Mouse (Mus musculus): Measurements from ENCODE around the gene Ntrk3. TPM values are rescaled to one million over a fixed set of nuclear protein-coding genes. Genes with fewer than 3 reads are reported as not detected.

Ntrk3 gene
- polyA plus RNA-seq, 1 experiment from 2014 or later, result 0.16 TPM

DNA sequence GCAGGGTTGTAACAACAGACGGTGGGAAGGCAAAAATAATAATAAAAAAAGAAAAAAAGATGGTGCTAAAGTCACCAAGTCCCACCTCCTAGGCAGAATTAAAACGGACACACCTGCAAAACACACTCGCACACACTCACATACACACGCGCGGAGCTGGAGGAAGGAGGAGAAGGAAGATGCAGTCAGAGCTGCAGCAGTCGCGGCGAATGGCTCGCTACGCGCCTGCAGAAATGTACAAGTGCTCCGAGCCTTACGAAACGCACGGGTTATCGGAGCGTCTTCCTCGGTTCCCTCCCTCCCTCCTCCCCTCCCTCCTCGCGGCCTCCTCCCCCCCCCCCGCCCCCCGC is 159.7 kb downstream of the Ntrk3 start:
- H3K27ac ChIP-seq (replicated peaks; ENCODE audit: low read depth, low read length), result no peak overlapping the region
- no peak overlapping the region for H3K9ac ChIP-seq (ENCODE audit: low read length)
- DNase-seq (ENCODE audit: low spot score), result peak; percentile 43
- H3K9me3 ChIP-seq (ENCODE audit: control insufficient read depth, low read length), result no peaks in the 10 kb centered on the region
- H3K36me3 ChIP-seq (ENCODE audit: control insufficient read depth, insufficient read depth, low read length), result no peaks in the 10 kb centered on the region
- H3K4me1 ChIP-seq (ENCODE audit: control insufficient read depth, insufficient read depth, low read length), result peaks cover 2% of the 10 kb centered on the region; the same call in 1 of the 2 replicates
- WGBS, result 1% methylated on average over 20 of the region's 23 CpGs
- H3K4me3 ChIP-seq (ENCODE audit: low read depth, low read length), result peak overlapping the region; percentile 28
- peak overlapping the region; percentile 76 for H3K4me2 ChIP-seq (ENCODE audit: low read depth, severe bottlenecking)
- no peak for ATAC-seq (ENCODE audit: insufficient number of reproducible peaks, low FRiP score, low TSS enrichment, low read depth)
- peaks cover 81% of the 10 kb centered on the region for H3K27me3 ChIP-seq (ENCODE audit: control insufficient read depth, insufficient read depth, low read length)

DNA sequence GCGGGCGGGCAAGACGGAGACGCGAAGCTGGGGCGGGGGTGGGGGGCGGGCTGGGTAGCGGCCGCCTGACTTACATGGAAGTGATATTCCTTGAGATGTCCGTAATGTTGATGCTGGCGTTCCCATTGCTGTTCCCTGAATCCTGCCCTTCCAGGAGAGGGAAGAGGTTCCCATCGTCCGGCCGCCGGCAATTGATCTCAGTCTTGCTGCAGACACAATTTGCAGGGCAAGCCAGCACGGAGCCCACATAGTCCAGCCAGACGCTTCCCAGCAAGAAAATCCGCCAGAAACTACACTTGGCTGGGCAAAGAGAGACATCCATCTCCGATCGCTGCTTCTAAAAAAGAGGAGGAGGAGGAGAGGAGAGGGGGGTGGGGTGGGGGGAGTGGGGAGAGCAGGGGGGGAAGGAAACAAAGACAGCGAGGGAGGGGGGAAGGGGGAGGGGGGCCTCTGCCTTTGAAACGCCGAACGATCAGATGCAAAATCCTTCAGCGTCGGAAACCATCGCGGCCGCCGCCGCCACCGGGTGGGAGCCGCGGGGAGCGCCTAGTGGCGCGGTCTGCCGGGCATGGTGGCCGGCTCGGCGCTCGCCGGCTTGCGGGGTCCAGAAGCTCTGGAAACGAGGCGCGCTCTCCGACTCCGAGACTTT is 160.2 kb downstream of the Ntrk3 start:
- Histone ChIP-seq H3K9ac (ENCODE audit: low read length) (no peak overlapping the region), H3K4me3 (ENCODE audit: low read depth, low read length) (peak overlapping the region; percentile 28), H3K4me1 (ENCODE audit: control insufficient read depth, insufficient read depth, low read length) (peaks cover 2% of the 10 kb centered on the region; the same call in 1 of the 2 replicates), H3K27me3 (ENCODE audit: control insufficient read depth, insufficient read depth, low read length) (peaks cover 78% of the 10 kb centered on the region), H3K9me3 (ENCODE audit: control insufficient read depth, low read length) (no peaks in the 10 kb centered on the region), H3K36me3 (ENCODE audit: control insufficient read depth, insufficient read depth, low read length) (no peaks in the 10 kb centered on the region), H3K27ac (replicated peaks; ENCODE audit: low read depth, low read length) (no peak overlapping the region), H3K4me2 (ENCODE audit: low read depth, severe bottlenecking) (peak overlapping the region; percentile 76)
- peak; percentile 75 for DNase-seq (ENCODE audit: low spot score)
- ATAC-seq (ENCODE audit: insufficient number of reproducible peaks, low FRiP score, low TSS enrichment, low read depth), result no peak
- under 1% methylated on average over 48 of the region's 49 CpGs for WGBS

DNA sequence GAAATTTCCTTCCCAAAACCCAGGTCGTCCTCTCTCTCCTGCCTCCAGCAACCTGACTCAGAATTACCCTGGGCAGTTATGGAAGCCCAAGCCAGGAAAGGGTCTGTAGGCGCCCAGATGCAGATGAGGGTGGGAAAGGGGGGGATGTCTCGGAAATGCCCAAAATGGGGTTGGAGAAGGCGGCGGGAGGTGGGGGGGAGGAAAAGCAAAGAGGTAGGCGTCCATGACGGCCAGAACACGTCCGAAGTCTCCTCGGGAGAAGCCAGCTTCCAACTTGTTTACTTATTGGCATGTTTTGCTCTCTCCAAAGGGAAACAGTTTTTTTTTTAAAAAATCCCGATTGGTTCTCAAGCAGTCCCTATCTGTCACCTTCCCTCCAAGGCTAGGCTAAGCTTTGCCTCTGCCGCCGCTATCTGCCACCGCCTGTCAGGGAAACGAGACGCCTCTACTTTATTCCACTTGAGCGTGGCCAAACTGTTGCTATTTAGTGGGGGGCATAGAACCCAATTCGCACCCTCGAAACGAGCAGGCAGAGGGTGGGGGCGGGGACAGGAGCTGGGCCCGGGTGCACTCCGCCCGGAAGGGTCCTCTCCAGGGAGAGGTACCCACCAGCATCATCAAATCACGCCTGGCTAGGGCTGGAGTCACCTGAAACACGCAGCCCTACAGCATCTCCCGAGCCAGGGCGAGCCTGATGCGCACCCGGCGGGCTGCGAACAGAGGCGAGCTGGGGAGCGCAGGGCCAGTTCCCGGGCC is 160.9 kb downstream of the Ntrk3 start:
- H3K4me2 ChIP-seq (ENCODE audit: low read depth, severe bottlenecking), result peak overlapping the region; percentile 76
- peak; percentile 77 for ATAC-seq (ENCODE audit: insufficient number of reproducible peaks, low FRiP score, low TSS enrichment, low read depth)
- DNase-seq (ENCODE audit: low spot score), result peak; percentile 42
- WGBS, result 3% methylated on average over 35 of the region's 35 CpGs
- peaks cover 71% of the 10 kb centered on the region for H3K27me3 ChIP-seq (ENCODE audit: control insufficient read depth, insufficient read depth, low read length)
- H3K9me3 ChIP-seq (ENCODE audit: control insufficient read depth, low read length), result no peaks in the 10 kb centered on the region
- H3K4me3 ChIP-seq (ENCODE audit: low read depth, low read length), result peak overlapping the region; percentile 28
- no peak overlapping the region for H3K27ac ChIP-seq (replicated peaks; ENCODE audit: low read depth, low read length)
- H3K9ac ChIP-seq (ENCODE audit: low read length), result no peak overlapping the region
- peaks cover 2% of the 10 kb centered on the region; the same call in 1 of the 2 replicates for H3K4me1 ChIP-seq (ENCODE audit: control insufficient read depth, insufficient read depth, low read length)
- H3K36me3 ChIP-seq (ENCODE audit: control insufficient read depth, insufficient read depth, low read length), result no peaks in the 10 kb centered on the region

DNA sequence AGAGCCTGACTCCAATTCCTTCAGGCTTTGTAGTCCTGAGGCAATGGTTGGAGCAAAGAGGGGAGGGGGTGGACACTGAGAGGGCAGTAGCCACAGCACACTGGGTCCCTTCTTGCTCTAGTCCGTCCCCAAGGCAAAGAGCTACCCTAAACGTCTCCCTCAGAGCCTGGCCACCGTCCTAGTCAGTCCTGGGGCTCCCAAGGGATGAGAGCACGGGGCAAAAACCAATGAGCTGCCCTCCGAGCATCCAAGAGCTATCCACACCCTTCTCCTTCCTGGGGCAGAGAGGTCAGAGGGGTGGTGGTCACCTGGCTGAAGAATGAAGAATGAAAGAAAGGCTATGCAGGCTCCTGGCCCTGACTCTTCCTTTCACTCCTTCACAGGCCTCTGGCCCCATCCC is 161.6 kb downstream of the Ntrk3 start:
- no peak overlapping the region for H3K9ac ChIP-seq (ENCODE audit: low read length)

DNA sequence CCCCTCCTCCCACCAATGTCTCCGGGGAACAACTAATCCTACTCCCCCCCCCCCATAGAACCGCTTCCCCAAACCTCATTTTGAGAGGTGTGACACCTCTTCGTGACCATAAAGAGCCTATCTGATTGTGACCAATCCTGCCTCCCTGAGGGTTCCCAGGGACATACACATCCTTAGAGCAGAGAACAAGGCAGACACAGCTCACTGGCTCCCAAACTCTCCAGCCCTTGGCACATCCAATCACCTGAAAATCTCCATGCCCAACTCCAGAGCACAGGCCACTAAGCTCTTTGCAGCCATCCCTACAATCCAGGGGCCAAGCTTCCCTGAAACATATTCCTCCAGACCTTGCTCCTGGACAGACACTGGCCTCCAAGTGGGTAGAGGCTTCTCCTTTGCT is 162.3 kb downstream of the Ntrk3 start:
- no peak overlapping the region for H3K4me2 ChIP-seq (ENCODE audit: low read depth, severe bottlenecking)
- no peaks in the 10 kb centered on the region for H3K36me3 ChIP-seq (ENCODE audit: control insufficient read depth, insufficient read depth, low read length)
- H3K4me1 ChIP-seq (ENCODE audit: control insufficient read depth, insufficient read depth, low read length), result peaks cover 2% of the 10 kb centered on the region; the same call in 1 of the 2 replicates
- no peaks in the 10 kb centered on the region for H3K9me3 ChIP-seq (ENCODE audit: control insufficient read depth, low read length)
- DNase-seq (ENCODE audit: low spot score) (no peak), ATAC-seq (ENCODE audit: insufficient number of reproducible peaks, low FRiP score, low TSS enrichment, low read depth) (no peak)
- no peak overlapping the region for H3K4me3 ChIP-seq (ENCODE audit: low read depth, low read length)
- no peak overlapping the region for H3K9ac ChIP-seq (ENCODE audit: low read length)
- H3K27me3 ChIP-seq (ENCODE audit: control insufficient read depth, insufficient read depth, low read length), result peaks cover 60% of the 10 kb centered on the region
- WGBS, result 6% methylated on average over 3 of the region's 3 CpGs
- H3K27ac ChIP-seq (replicated peaks; ENCODE audit: low read depth, low read length), result no peak overlapping the region

More for the DNA sequence above, 161.6 kb downstream of the Ntrk3 start:
- H3K4me1 ChIP-seq (ENCODE audit: control insufficient read depth, insufficient read depth, low read length), result peaks cover 2% of the 10 kb centered on the region; the same call in 1 of the 2 replicates
- peaks cover 65% of the 10 kb centered on the region for H3K27me3 ChIP-seq (ENCODE audit: control insufficient read depth, insufficient read depth, low read length)
- 21% methylated on average over 5 of the region's 5 CpGs for WGBS
- H3K9me3 ChIP-seq (ENCODE audit: control insufficient read depth, low read length), result no peaks in the 10 kb centered on the region
- H3K4me3 ChIP-seq (ENCODE audit: low read depth, low read length), result no peak overlapping the region
- ATAC-seq (ENCODE audit: insufficient number of reproducible peaks, low FRiP score, low TSS enrichment, low read depth) (no peak), DNase-seq (ENCODE audit: low spot score) (no peak)
- no peaks in the 10 kb centered on the region for H3K36me3 ChIP-seq (ENCODE audit: control insufficient read depth, insufficient read depth, low read length)
- no peak overlapping the region for H3K27ac ChIP-seq (replicated peaks; ENCODE audit: low read depth, low read length)
- H3K4me2 ChIP-seq (ENCODE audit: low read depth, severe bottlenecking), result no peak overlapping the region

DNA sequence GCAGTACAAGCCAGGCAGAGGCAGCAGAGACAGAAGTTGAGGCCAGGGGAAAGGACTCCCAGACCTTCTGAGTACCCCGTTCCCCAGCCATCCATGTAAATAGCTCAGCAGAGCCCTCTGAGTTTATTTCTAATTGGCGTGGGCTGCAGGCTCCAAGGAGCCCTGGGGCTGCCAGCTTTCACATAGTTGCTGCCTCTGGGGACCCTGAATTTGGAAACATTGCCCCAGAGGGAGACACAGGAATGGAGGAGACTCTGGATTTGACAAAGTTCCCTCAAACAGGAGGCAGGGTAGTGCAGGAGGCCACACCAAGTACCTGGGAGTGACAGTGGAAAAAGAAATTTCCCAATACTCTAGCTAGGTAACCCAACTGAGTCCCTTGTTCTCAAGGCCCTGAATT is 166.6 kb downstream of the Ntrk3 start:
- H3K4me3 ChIP-seq (ENCODE audit: low read depth, low read length), result no peak overlapping the region
- no peak overlapping the region for H3K27ac ChIP-seq (replicated peaks; ENCODE audit: low read depth, low read length)
- DNase-seq (ENCODE audit: low spot score) (no peak), ATAC-seq (ENCODE audit: insufficient number of reproducible peaks, low FRiP score, low TSS enrichment, low read depth) (no peak)
- no peaks in the 10 kb centered on the region for H3K9me3 ChIP-seq (ENCODE audit: control insufficient read depth, low read length)
- WGBS, result 77% methylated on average over 2 of the region's 2 CpGs
- no peak overlapping the region for H3K9ac ChIP-seq (ENCODE audit: low read length)
- no peak overlapping the region for H3K4me2 ChIP-seq (ENCODE audit: low read depth, severe bottlenecking)
- H3K36me3 ChIP-seq (ENCODE audit: control insufficient read depth, insufficient read depth, low read length), result no peaks in the 10 kb centered on the region
- H3K27me3 ChIP-seq (ENCODE audit: control insufficient read depth, insufficient read depth, low read length), result peaks cover 16% of the 10 kb centered on the region
- no peaks in the 10 kb centered on the region for H3K4me1 ChIP-seq (ENCODE audit: control insufficient read depth, insufficient read depth, low read length)

DNA sequence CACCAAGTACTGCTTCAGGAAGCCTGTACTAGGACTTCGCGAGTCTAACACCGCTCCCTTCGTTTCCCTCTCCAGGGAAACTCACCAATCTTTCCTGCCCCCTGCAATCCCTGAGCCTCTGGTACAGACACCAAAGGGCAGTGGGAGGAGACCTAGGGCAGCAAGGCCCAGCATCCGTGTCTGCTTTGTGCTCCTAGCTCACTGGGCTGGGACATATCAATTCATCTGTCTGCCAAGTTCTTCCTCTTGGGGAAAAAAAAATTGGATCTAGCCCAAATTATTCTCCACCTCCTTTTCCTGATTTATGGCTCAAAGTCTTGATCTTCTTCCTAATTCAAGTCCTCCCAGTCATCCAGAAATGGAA is 168.6 kb downstream of the Ntrk3 start:
- Histone ChIP-seq H3K36me3 (ENCODE audit: control insufficient read depth, insufficient read depth, low read length) (no peaks in the 10 kb centered on the region), H3K27me3 (ENCODE audit: control insufficient read depth, insufficient read depth, low read length) (no peaks in the 10 kb centered on the region), H3K4me3 (ENCODE audit: low read depth, low read length) (no peak overlapping the region), H3K4me2 (ENCODE audit: low read depth, severe bottlenecking) (peak overlapping the region; percentile 22; the same call in 1 of the 2 replicates), H3K4me1 (ENCODE audit: control insufficient read depth, insufficient read depth, low read length) (no peaks in the 10 kb centered on the region), H3K9me3 (ENCODE audit: control insufficient read depth, low read length) (no peaks in the 10 kb centered on the region), H3K9ac (ENCODE audit: low read length) (no peak overlapping the region), H3K27ac (replicated peaks; ENCODE audit: low read depth, low read length) (no peak overlapping the region)
- WGBS, result 3% methylated on average over 5 of the region's 5 CpGs
- DNase-seq (ENCODE audit: low spot score), result no peak
- no peak for ATAC-seq (ENCODE audit: insufficient number of reproducible peaks, low FRiP score, low TSS enrichment, low read depth)

DNA sequence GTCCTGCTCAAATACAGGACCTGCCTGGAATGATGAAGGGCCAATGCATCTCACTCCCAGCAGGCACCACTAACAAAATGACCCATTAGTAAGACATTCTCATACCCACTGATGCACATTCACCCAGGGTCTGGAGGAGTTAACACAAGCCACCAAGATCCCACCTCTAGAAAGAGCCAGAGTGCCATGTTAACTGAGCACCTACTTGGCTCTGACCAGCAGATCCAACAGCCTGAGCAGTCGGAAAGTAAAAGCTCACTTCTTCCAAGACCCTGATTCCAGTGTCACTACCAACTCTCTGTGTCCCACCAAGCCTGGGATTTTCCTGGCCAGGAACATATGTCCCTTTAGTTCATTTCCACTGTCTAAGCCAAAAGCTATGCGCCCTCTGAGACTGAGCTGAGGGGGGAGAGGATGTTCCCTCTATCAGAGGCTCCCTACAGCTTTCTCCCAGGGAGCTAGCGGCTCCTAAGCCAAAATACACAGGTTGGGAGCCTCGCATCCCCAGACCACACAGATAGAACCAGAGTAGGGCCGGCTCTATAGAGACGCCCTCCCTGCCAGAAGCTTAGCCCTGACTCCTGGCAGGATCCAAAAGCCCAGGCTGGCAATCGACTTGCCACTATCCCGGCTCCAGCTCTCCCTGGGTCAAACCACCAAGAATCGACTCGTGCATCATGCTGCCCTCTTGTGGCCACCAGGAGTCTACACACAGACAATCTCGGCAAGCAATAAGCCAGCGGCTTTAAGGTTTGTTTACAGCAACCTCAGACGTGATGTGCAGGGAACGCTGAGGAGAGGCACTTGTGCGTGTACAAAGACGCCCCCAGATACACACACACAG is 169.2 kb downstream of the Ntrk3 start:
- Histone ChIP-seq H3K4me1 (ENCODE audit: control insufficient read depth, insufficient read depth, low read length) (no peaks in the 10 kb centered on the region), H3K9ac (ENCODE audit: low read length) (no peak overlapping the region), H3K9me3 (ENCODE audit: control insufficient read depth, low read length) (no peaks in the 10 kb centered on the region), H3K4me3 (ENCODE audit: low read depth, low read length) (no peak overlapping the region), H3K4me2 (ENCODE audit: low read depth, severe bottlenecking) (peak overlapping the region; percentile 22; the same call in 1 of the 2 replicates), H3K27ac (replicated peaks; ENCODE audit: low read depth, low read length) (no peak overlapping the region), H3K36me3 (ENCODE audit: control insufficient read depth, insufficient read depth, low read length) (no peaks in the 10 kb centered on the region), H3K27me3 (ENCODE audit: control insufficient read depth, insufficient read depth, low read length) (no peaks in the 10 kb centered on the region)
- WGBS, result 15% methylated on average over 16 of the region's 16 CpGs
- DNase-seq (ENCODE audit: low spot score), result peak; percentile 79
- 0 out of 2 replicates have a peak, but pooled peaks have one; percentile 33 for ATAC-seq (ENCODE audit: insufficient number of reproducible peaks, low FRiP score, low TSS enrichment, low read depth)
